15 mouse cellular contexts compared by ENCODE assay signal in the genomic region with DNA sequence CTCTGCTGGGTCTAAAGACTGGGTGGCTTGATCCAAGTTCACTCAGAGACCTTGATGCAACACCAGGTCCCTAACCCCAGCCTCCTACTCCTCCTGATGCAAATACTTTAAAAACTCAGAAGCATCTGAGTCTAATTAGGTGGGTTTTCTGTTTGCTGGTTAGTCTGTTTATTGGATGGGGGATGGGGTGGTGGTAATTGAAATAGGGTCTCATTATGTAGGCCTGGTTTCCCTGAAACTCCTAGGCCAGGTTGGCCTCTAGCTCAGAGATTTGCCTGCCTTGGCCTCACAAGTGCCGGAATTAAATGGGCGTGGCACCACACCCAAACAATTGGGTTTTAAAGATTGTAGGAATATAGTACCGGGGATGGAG. TPM values are rescaled to one million over a fixed set of nuclear protein-coding genes. Genes with fewer than 3 reads are reported as not detected.
A peak's percentile ranks its signal among the peaks of the same experiment; 100 is the strongest.
DNase-seq lines count a peak whose midpoint lies in the region; ATAC-seq and TF ChIP-seq lines count a peak whose summit lies in the region.
"Had no signal": no experiment of that assay in that cellular context is flagged by ENCODE, and none has a peak within 500 bp of the region (broad histone marks: within the 10 kb centered on the region; RNA-seq: fewer than 3 reads in every experiment).

No protein-coding gene starts in this region.

- WGBS in forebrain, embryonic 13.5 days = 57% methylated on average over 3 of the region's 3 CpGs
- 69% methylated on average over 3 of the region's 3 CpGs for WGBS in hindbrain, embryonic 15.5 days

- H3K9me3 ChIP-seq in forebrain, embryonic 13.5 days (replicated peaks) = no peaks in the 10 kb centered on the region
- H3K9me3 ChIP-seq in hindbrain, embryonic 15.5 days = no peaks in the 10 kb centered on the region
- H3K9me3 ChIP-seq: liver, embryonic 12.5 days had no signal

- no peak overlapping the region for H3K9ac ChIP-seq in forebrain, embryonic 13.5 days
- no peak overlapping the region for H3K9ac ChIP-seq in hindbrain, embryonic 15.5 days
- H3K9ac ChIP-seq: liver, embryonic 12.5 days had no signal

- H3K79me2 ChIP-seq in myocyte (ENCODE audit: control insufficient read depth, insufficient read depth) = no peaks in the 10 kb centered on the region

- DNase-seq in embryo, embryonic 11 days = peak; percentile 27
- no peak for DNase-seq in embryo, embryonic 10 days (ENCODE audit: low spot score)
- DNase-seq in testis, postnatal 10 days (ENCODE audit: low spot score) = no peak
- no peak for DNase-seq in cerebellum, adult 8-10 months
- no peak for DNase-seq in layer of hippocampus, adult 18-20 months (ENCODE audit: low spot score in 2 of 2)
- DNase-seq: heart, adult 2 months; heart, postnatal 10 days; lung, postnatal 10 days; thymus, adult 2 months had no signal

- no peak overlapping the region for H3ac ChIP-seq in myocyte (ENCODE audit: control insufficient read depth, insufficient read length)

- ATAC-seq in forebrain, embryonic 13.5 days = no peak
- no peak for ATAC-seq in hindbrain, embryonic 15.5 days (ENCODE audit: low FRiP score, low read depth)
- ATAC-seq: intestine, postnatal 0 days; liver, embryonic 12.5 days had no signal

- H3K27ac ChIP-seq in forebrain, embryonic 13.5 days = peak overlapping the region; percentile 91
- peak overlapping the region; percentile 84 for H3K27ac ChIP-seq in hindbrain, embryonic 15.5 days (replicated peaks)
- H3K27ac ChIP-seq: heart, adult 2 months; liver, embryonic 12.5 days had no signal

- TF ChIP-seq POLR2A in myocyte (IDR thresholded peaks at IDR 0.05; ENCODE audit: insufficient read length, low read depth) = no peak

- H3K4me2 ChIP-seq in forebrain, embryonic 13.5 days = peak overlapping the region; percentile 34; the same call in 1 of the 2 replicates
- H3K4me2 ChIP-seq in hindbrain, embryonic 15.5 days = no peak overlapping the region
- H3K4me2 ChIP-seq in myocyte (ENCODE audit: low read depth) = peak overlapping the region; percentile 24
- H3K4me2 ChIP-seq: liver, embryonic 12.5 days had no signal

- H3K36me3 ChIP-seq in forebrain, embryonic 13.5 days (ENCODE audit: poor library complexity, severe bottlenecking) = no peaks in the 10 kb centered on the region; the same call in 1 of the 2 replicates
- no peaks in the 10 kb centered on the region for H3K36me3 ChIP-seq in hindbrain, embryonic 15.5 days
- no peaks in the 10 kb centered on the region for H3K36me3 ChIP-seq in myocyte (ENCODE audit: control insufficient read depth, insufficient read depth)
- H3K36me3 ChIP-seq: liver, embryonic 12.5 days had no signal

- H3K4me3 ChIP-seq in forebrain, embryonic 13.5 days = no peak overlapping the region
- H3K4me3 ChIP-seq in hindbrain, embryonic 15.5 days = no peak overlapping the region
- H3K4me3 ChIP-seq in myocyte = no peak overlapping the region
- H3K4me3 ChIP-seq: erythroblast, embryonic 14.5 days; heart, adult 2 months; liver, embryonic 12.5 days had no signal

- no peaks in the 10 kb centered on the region for H3K27me3 ChIP-seq in forebrain, embryonic 13.5 days
- no peaks in the 10 kb centered on the region for H3K27me3 ChIP-seq in hindbrain, embryonic 15.5 days
- no peaks in the 10 kb centered on the region for H3K27me3 ChIP-seq in myocyte (ENCODE audit: control insufficient read depth, insufficient read depth, insufficient read length)

- H3K4me1 ChIP-seq in forebrain, embryonic 13.5 days = peaks cover 75% of the 10 kb centered on the region
- H3K4me1 ChIP-seq in hindbrain, embryonic 15.5 days (replicated peaks) = peaks cover 61% of the 10 kb centered on the region
- H3K4me1 ChIP-seq: liver, embryonic 12.5 days had no signal

TF ChIP-seq in myocyte, 11 proteins besides CTCF, POLR2A, EP300 and RAD21:
- TF ChIP-seq MYOG (IDR thresholded peaks at IDR 0.05; ENCODE audit: control insufficient read depth in 1 of 3, insufficient read depth in 1 of 3, insufficient read length in 2 of 3, low read depth in 2 of 3) = no peak
- no peak for TF ChIP-seq POLR2AphosphoS2 (IDR thresholded peaks at IDR 0.05; ENCODE audit: insufficient read length, low read depth)
- no peak for TF ChIP-seq MAX (IDR thresholded peaks at IDR 0.05; ENCODE audit: low read depth)
- no peak for TF ChIP-seq E2F4 (IDR thresholded peaks at IDR 0.05; ENCODE audit: insufficient read depth)
- TF ChIP-seq TCF12 (IDR thresholded peaks at IDR 0.05; ENCODE audit: insufficient read depth, poor library complexity, severe bottlenecking) = no peak

RNA-seq across cellular contexts. Expression of a gene that starts 7.5 kb away (rescaled TPM):
- polyA plus RNA-seq in forebrain, embryonic 13.5 days (2015; fragmentation: Nextera tagmentation; extraction: Ambion mirVana) = 96.6 and 107 TPM in 2 replicates
- 98.3 and 110 TPM in 2 replicates for polyA plus RNA-seq in hindbrain, embryonic 15.5 days (2015; fragmentation: Nextera tagmentation; extraction: Ambion mirVana)
- 31.0 TPM for polyA plus RNA-seq in myocyte (2012; fragmentation: generic; extraction: Trizol)
- 10 to 100 TPM; 11.2 to 13.1 TPM for total RNA-seq in layer of hippocampus, adult 18-20 months (2021)

RNA-seq across cellular contexts. Expression of a gene that starts 7.8 kb away (rescaled TPM):
- 11.7 and 12.5 TPM in 2 replicates for polyA plus RNA-seq in forebrain, embryonic 13.5 days (2015; fragmentation: Nextera tagmentation; extraction: Ambion mirVana)
- polyA plus RNA-seq in hindbrain, embryonic 15.5 days (2015; fragmentation: Nextera tagmentation; extraction: Ambion mirVana) = 15.4 and 16.1 TPM in 2 replicates
- 0.04 TPM for polyA plus RNA-seq in myocyte (2012; fragmentation: generic; extraction: Trizol)
- under 1 TPM; 0.15 to 0.27 TPM for total RNA-seq in layer of hippocampus, adult 18-20 months (2021)
- total RNA-seq: heart, postnatal 10 days had no signal
- polyA plus RNA-seq: erythroblast, embryonic 14.5 days had no signal

RNA-seq across cellular contexts. Expression of a gene that starts 29.3 kb away (rescaled TPM):
- polyA plus RNA-seq in forebrain, embryonic 13.5 days (2015; fragmentation: Nextera tagmentation; extraction: Ambion mirVana) = 14.2 and 16.7 TPM in 2 replicates
- 21.7 and 21.8 TPM in 2 replicates for polyA plus RNA-seq in hindbrain, embryonic 15.5 days (2015; fragmentation: Nextera tagmentation; extraction: Ambion mirVana)
- 89.7 TPM for polyA plus RNA-seq in myocyte (2012; fragmentation: generic; extraction: Trizol)
- total RNA-seq in layer of hippocampus, adult 18-20 months (2021) = 10 to 100 TPM; 30.3 to 33.3 TPM

RNA-seq across cellular contexts. Expression of a gene that starts 34.8 kb away (rescaled TPM):
- polyA plus RNA-seq in forebrain, embryonic 13.5 days (2015; fragmentation: Nextera tagmentation; extraction: Ambion mirVana) = 6.9 and 8.3 TPM in 2 replicates
- 6.0 and 6.8 TPM in 2 replicates for polyA plus RNA-seq in hindbrain, embryonic 15.5 days (2015; fragmentation: Nextera tagmentation; extraction: Ambion mirVana)
- 10.9 TPM for polyA plus RNA-seq in myocyte (2012; fragmentation: generic; extraction: Trizol)
- 1 to 10 TPM; 6.3 to 7.6 TPM for total RNA-seq in layer of hippocampus, adult 18-20 months (2021)

RNA-seq across cellular contexts. Expression of a gene that starts 37.6 kb away (rescaled TPM):
- 62.4 and 71.9 TPM in 2 replicates for polyA plus RNA-seq in forebrain, embryonic 13.5 days (2015; fragmentation: Nextera tagmentation; extraction: Ambion mirVana)
- 93.3 and 96.0 TPM in 2 replicates for polyA plus RNA-seq in hindbrain, embryonic 15.5 days (2015; fragmentation: Nextera tagmentation; extraction: Ambion mirVana)
- 3.1 TPM for polyA plus RNA-seq in myocyte (2012; fragmentation: generic; extraction: Trizol)
- total RNA-seq in layer of hippocampus, adult 18-20 months (2021) = 100 to 1,000 TPM; 133 to 136 TPM

Comparison
In these comparisons a context has a peak if more than half of its experiments do, and no peak if none do; other contexts are left out.
1. RNA of a gene that starts 7.8 kb away (polyA plus RNA-seq): 15.4 to 16.1 TPM in hindbrain, embryonic 15.5 days and 11.7 to 12.5 TPM in forebrain, embryonic 13.5 days; 0.04 TPM in myocyte (single experiment); every median in the first group is over 10 times any median in the second.